Mouse (Mus musculus): ENCODE results near the gene Snx6.

- TF ChIP-seq GATA1 (IDR thresholded peaks at IDR 0.05; ENCODE audit: borderline replicate concordance, low read length) (no peak), FLI1 (IDR thresholded peaks at IDR 0.05; ENCODE audit: low read length) (no peak)
Observed at GRCm38 (mm10) chr12:54795153-54795998, at the start of gene Snx6.

All from megakaryocyte, embryonic 14.5 days (primary cell).